In the genomic region with DNA sequence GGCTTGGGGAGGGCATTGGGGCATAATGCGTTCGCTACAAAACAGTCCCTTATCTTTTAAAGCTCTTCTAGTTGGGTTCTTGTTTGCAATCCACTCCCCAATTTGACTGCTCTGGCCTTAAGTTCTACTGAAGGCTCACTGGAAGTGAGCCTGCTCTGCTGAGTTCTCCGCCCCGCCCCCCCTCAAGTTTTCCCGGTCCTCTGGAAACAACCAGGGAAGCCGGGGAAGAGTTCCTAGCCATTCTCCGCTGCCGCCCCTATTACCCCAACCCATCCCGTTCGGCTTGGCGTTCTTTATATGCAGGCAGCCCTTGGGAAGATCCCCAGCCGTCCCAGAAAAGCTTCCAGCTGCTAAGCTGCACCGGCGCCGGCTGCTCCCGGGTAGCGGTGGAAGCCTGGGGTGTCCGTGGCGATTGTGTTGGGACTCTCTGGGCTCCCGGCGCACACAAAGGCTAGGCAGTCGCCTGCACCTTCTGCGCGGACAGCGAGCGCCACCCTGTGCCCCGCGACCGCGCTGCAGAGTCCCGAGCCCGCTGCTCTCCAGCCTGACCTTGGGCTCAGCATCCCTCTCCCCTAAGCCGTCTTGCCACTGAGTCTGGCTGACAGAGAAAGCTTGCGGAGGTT, we compare ENCODE assay signal across 8 mouse cellular contexts. TPM values are rescaled to one million over a fixed set of nuclear protein-coding genes. Genes with fewer than 3 reads are reported as not detected.
DNase-seq lines count a peak whose midpoint lies in the region; ATAC-seq and TF ChIP-seq lines count a peak whose summit lies in the region.

No protein-coding gene starts in this region.

- peak; percentile 89 for DNase-seq in NIH3T3 (ENCODE audit: low read depth)
- DNase-seq in forebrain, embryonic 10.5 days (ENCODE audit: extremely low spot score, low spot score): peak; percentile 89
- DNase-seq in left cerebral cortex, adult 2 months (ENCODE audit: extremely low spot score in 1 of 2, low spot score in 2 of 2): peak; percentile 67 to 73
- DNase-seq in lung, postnatal 4 days: peak; percentile 78 to 80
- peak; percentile 59 to 71 for DNase-seq in right cerebral cortex, postnatal 10 days (ENCODE audit: low spot score in 2 of 2)

- H3K27me3 ChIP-seq in forebrain, embryonic 10.5 days (ENCODE audit: poor library complexity, severe bottlenecking): peaks cover 56% of the 10 kb centered on the region
- H3K27me3 ChIP-seq in hindbrain, embryonic 13.5 days: peaks cover 70% of the 10 kb centered on the region

- H3K4me1 ChIP-seq in bone marrow macrophage, adult 2 months (ENCODE audit: control insufficient read depth, insufficient read depth, low read length): no peaks in the 10 kb centered on the region
- peaks cover 52% of the 10 kb centered on the region for H3K4me1 ChIP-seq in forebrain, embryonic 10.5 days
- H3K4me1 ChIP-seq in hindbrain, embryonic 13.5 days (replicated peaks): peaks cover 17% of the 10 kb centered on the region

- ATAC-seq in hindbrain, embryonic 13.5 days (ENCODE audit: low FRiP score): peak; percentile 97
- no peak for ATAC-seq in erythroblast, adult 5-6 weeks (replicated peaks; ENCODE audit: low FRiP score, poor library complexity, severe bottlenecking)

- peak overlapping the region; percentile 30 for H3K4me3 ChIP-seq in bone marrow macrophage, adult 2 months (ENCODE audit: insufficient read depth, low read length)
- H3K4me3 ChIP-seq in forebrain, embryonic 10.5 days: peak overlapping the region; percentile 66
- peak overlapping the region; percentile 47 for H3K4me3 ChIP-seq in hindbrain, embryonic 13.5 days
- H3K4me3 ChIP-seq in left cerebral cortex, adult 2 months: peak overlapping the region; percentile 22; the same call in 1 of the 2 replicates

- peak overlapping the region; percentile 65 for H3K4me2 ChIP-seq in hindbrain, embryonic 13.5 days

- H3K36me3 ChIP-seq in forebrain, embryonic 10.5 days (replicated peaks): peaks cover 6% of the 10 kb centered on the region
- H3K36me3 ChIP-seq in hindbrain, embryonic 13.5 days: no peaks in the 10 kb centered on the region

- intact Hi-C loops in left cerebral cortex, adult 2 months (cut with DNase I): loop anchor here (1.0 to 10.0 kb wide), 7 partner anchors 398 to 1470 kb away; a partner anchor contains a TSS

- H3K27ac ChIP-seq in bone marrow macrophage, adult 2 months (ENCODE audit: insufficient read depth, low read depth, low read length): no peak overlapping the region
- peak overlapping the region; percentile 87 for H3K27ac ChIP-seq in forebrain, embryonic 10.5 days
- H3K27ac ChIP-seq in hindbrain, embryonic 13.5 days: peak overlapping the region; percentile 70
- H3K27ac ChIP-seq in left cerebral cortex, adult 2 months: no peak overlapping the region

- no peaks in the 10 kb centered on the region for H3K9me3 ChIP-seq in forebrain, embryonic 10.5 days
- no peaks in the 10 kb centered on the region for H3K9me3 ChIP-seq in hindbrain, embryonic 13.5 days

- H3K9ac ChIP-seq in hindbrain, embryonic 13.5 days: peak overlapping the region; percentile 72

- 0 out of 2 replicates have a peak, but pooled peaks have one; percentile 20 for TF ChIP-seq CTCF in bone marrow macrophage, adult 2 months (IDR thresholded peaks at IDR 0.05; ENCODE audit: low read depth, low read length)
- TF ChIP-seq CTCF in left cerebral cortex, adult 2 months (IDR thresholded peaks at IDR 0.05): peak; percentile 82

- under 1% methylated on average over 34 of the region's 34 CpGs for whole genome bisulfite sequencing in forebrain, embryonic 10.5 days
- under 1% methylated on average over 34 of the region's 34 CpGs for WGBS in hindbrain, embryonic 13.5 days

- no peak for TF ChIP-seq POLR2A in bone marrow macrophage, adult 2 months (IDR thresholded peaks at IDR 0.05; ENCODE audit: borderline replicate concordance, low read depth, low read length)

RNA-seq across cellular contexts. Expression of a gene that starts 8.8 kb away (rescaled TPM):
- not detected in 2 replicates for polyA plus RNA-seq in bone marrow macrophage, adult 2 months (2012; ENCODE audit: insufficient read depth, insufficient read length, missing spikeins)
- polyA plus RNA-seq in forebrain, embryonic 10.5 days (2016; fragmentation: Nextera tagmentation; extraction: Ambion mirVana): 17.5 and 20.9 TPM in 2 replicates
- 3.8 and 5.9 TPM in 2 replicates for polyA plus RNA-seq in hindbrain, embryonic 13.5 days (2015; fragmentation: Nextera tagmentation; extraction: Ambion mirVana)
- total RNA-seq in left cerebral cortex, adult 2 months (2021): 1 to 10 TPM; 1.7 to 2.3 TPM
- not detected in 2 replicates for total RNA-seq in erythroblast, adult 5-6 weeks (2015; ENCODE audit: low replicate concordance)
- total RNA-seq in erythroblast, adult 5-6 weeks (2017; ENCODE audit: low replicate concordance): not detected in 2 replicates

Comparison
In these comparisons a context has a peak if more than half of its experiments do, and no peak if none do; other contexts are left out.
1. H3K27ac ChIP-seq: peak in forebrain, embryonic 10.5 days (single experiment) and hindbrain, embryonic 13.5 days (single experiment); none in bone marrow macrophage, adult 2 months (single experiment) and left cerebral cortex, adult 2 months (single experiment).
2. Peak in every context shown above with its lines, with median percentiles within 50 percentile points of each other: DNase-seq and H3K4me3 ChIP-seq.